In genomic region chr13:103829623-103830135, GRCm38 (mm10) we compare ENCODE assay signal across 26 mouse cellular contexts.
"Had no signal": no experiment of that assay in that cellular context is flagged by ENCODE, and none has a peak within 500 bp of the region (broad histone marks: within the 10 kb centered on the region; RNA-seq: fewer than 3 reads in every experiment).

No protein-coding gene starts in this region.

- H3K9me3 ChIP-seq: heart, embryonic 13.5 days; heart, embryonic 15.5 days; hindbrain, embryonic 10.5 days; hindbrain, embryonic 12.5 days; intestine, embryonic 15.5 days; kidney, embryonic 15.5 days; liver, embryonic 12.5 days had no signal

- DNase-seq: forebrain, postnatal 0 days; gastrocnemius, postnatal 14 days; gastrocnemius, postnatal 36 days; heart, adult 2 months; heart, postnatal 14 days; heart, postnatal 4 days; kidney, adult 2 months; kidney, adult 9 months; kidney, postnatal 10 days; kidney, postnatal 25 days; kidney, postnatal 4 days had no signal

- ATAC-seq: forebrain, postnatal 0 days; hindbrain, embryonic 16.5 days; inflammation-experienced regulatory T-cells, adult 6 months; intestine, embryonic 15.5 days; intestine, postnatal 0 days; liver, embryonic 12.5 days had no signal

- H3K4me1 ChIP-seq: heart, embryonic 13.5 days; heart, embryonic 15.5 days; hindbrain, embryonic 10.5 days; hindbrain, embryonic 12.5 days; intestine, embryonic 15.5 days; kidney, embryonic 15.5 days had no signal

- H3K4me2 ChIP-seq: heart, embryonic 11.5 days; heart, embryonic 13.5 days; heart, embryonic 15.5 days; hindbrain, embryonic 12.5 days; hindbrain, embryonic 14.5 days; intestine, embryonic 15.5 days; kidney, embryonic 15.5 days; liver, embryonic 12.5 days had no signal

- H3K27me3 ChIP-seq: heart, embryonic 13.5 days; heart, embryonic 15.5 days; hindbrain, embryonic 12.5 days; intestine, embryonic 15.5 days; kidney, embryonic 15.5 days; liver, embryonic 12.5 days had no signal

- H3K4me3 ChIP-seq: heart, adult 2 months; heart, embryonic 13.5 days; heart, embryonic 15.5 days; hindbrain, embryonic 10.5 days; hindbrain, embryonic 12.5 days; intestine, embryonic 15.5 days; kidney, embryonic 15.5 days; layer of hippocampus, adult 2 months; left cerebral cortex, adult 2 months; liver, embryonic 12.5 days had no signal

- H3K9ac ChIP-seq: forebrain, postnatal 0 days; heart, embryonic 13.5 days; heart, embryonic 15.5 days; hindbrain, embryonic 12.5 days; hindbrain, embryonic 14.5 days; intestine, embryonic 15.5 days; kidney, embryonic 15.5 days; liver, embryonic 12.5 days; liver, embryonic 14.5 days had no signal

- H3K27ac ChIP-seq: heart, adult 2 months; heart, embryonic 13.5 days; heart, embryonic 15.5 days; hindbrain, embryonic 10.5 days; hindbrain, embryonic 12.5 days; hindbrain, embryonic 14.5 days; intestine, embryonic 15.5 days; kidney, embryonic 15.5 days; layer of hippocampus, adult 2 months; left cerebral cortex, adult 2 months; liver, embryonic 12.5 days; liver, embryonic 14.5 days had no signal
